28 mouse cellular contexts compared by ENCODE assay signal in the genomic region with DNA sequence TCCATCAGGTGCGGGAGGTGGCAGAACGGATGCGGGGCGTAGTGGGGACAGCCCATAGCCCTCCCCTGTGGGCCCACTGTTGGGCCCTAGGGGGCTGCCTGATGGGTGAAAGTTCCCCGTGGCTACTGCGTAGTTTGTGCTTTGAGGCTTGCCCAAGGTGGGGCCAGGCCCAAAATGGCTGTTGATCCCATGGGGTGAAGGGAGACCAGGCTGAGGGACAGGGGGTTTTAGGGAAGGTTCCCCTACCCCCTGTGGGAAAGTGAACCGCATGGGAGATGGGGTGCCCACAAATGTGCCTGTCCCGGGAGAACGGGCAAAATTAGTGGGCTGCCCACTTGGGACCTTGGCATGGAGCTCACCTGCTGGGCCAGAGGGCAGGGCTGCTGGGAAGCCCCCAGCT. TPM values are rescaled to one million over a fixed set of nuclear protein-coding genes. Genes with fewer than 3 reads are reported as not detected.
DNase-seq lines count a peak whose midpoint lies in the region; ATAC-seq and TF ChIP-seq lines count a peak whose summit lies in the region.
"Had no signal": no experiment of that assay in that cellular context is flagged by ENCODE, and none has a peak within 500 bp of the region (broad histone marks: within the 10 kb centered on the region; RNA-seq: fewer than 3 reads in every experiment).

No protein-coding gene starts in this region.

- no peak for ATAC-seq in intestine, embryonic 16.5 days
- ATAC-seq in intestine, embryonic 15.5 days = no peak
- ATAC-seq in midbrain, embryonic 13.5 days = 0 out of 2 replicates have a peak, but pooled peaks have one; percentile 25
- no peak for ATAC-seq in midbrain, embryonic 11.5 days (ENCODE audit: low FRiP score)
- no peak for ATAC-seq in intestine, postnatal 0 days
- ATAC-seq in hindbrain, embryonic 11.5 days (ENCODE audit: low FRiP score) = no peak
- ATAC-seq: activated CD4-positive, CD25-positive, alpha-beta regulatory T cell, adult 4 months; CD4-positive, CD25-positive, alpha-beta regulatory T cell, adult 4 months; forebrain, embryonic 13.5 days; forebrain, embryonic 16.5 days had no signal

- H3K27ac ChIP-seq in gastrocnemius, adult 2 months = no peak overlapping the region
- no peak overlapping the region for H3K27ac ChIP-seq in intestine, embryonic 16.5 days (ENCODE audit: low read length)
- H3K27ac ChIP-seq in intestine, embryonic 15.5 days = no peak overlapping the region
- H3K27ac ChIP-seq in midbrain, embryonic 13.5 days = no peak overlapping the region
- H3K27ac ChIP-seq in midbrain, embryonic 11.5 days (ENCODE audit: low read depth, low read length) = no peak overlapping the region
- H3K27ac ChIP-seq in intestine, postnatal 0 days (ENCODE audit: low read depth, low read length) = 0 out of 2 replicates have a peak overlapping the region, but pooled peaks have one; percentile 31
- no peak overlapping the region for H3K27ac ChIP-seq in hindbrain, embryonic 11.5 days (ENCODE audit: low read depth, low read length)
- H3K27ac ChIP-seq: embryonic facial prominence, embryonic 12.5 days; embryonic facial prominence, embryonic 15.5 days; forebrain, embryonic 13.5 days; heart, embryonic 10.5 days; heart, embryonic 13.5 days; hindbrain, embryonic 12.5 days; hindbrain, embryonic 15.5 days had no signal

- H3K9me3 ChIP-seq in intestine, embryonic 16.5 days (ENCODE audit: control insufficient read depth, low read length) = no peaks in the 10 kb centered on the region
- H3K9me3 ChIP-seq in intestine, embryonic 15.5 days = no peaks in the 10 kb centered on the region
- no peaks in the 10 kb centered on the region for H3K9me3 ChIP-seq in midbrain, embryonic 13.5 days
- H3K9me3 ChIP-seq in midbrain, embryonic 11.5 days (ENCODE audit: control insufficient read depth, low read length) = no peaks in the 10 kb centered on the region
- no peaks in the 10 kb centered on the region for H3K9me3 ChIP-seq in intestine, postnatal 0 days (ENCODE audit: control insufficient read depth)
- H3K9me3 ChIP-seq in hindbrain, embryonic 11.5 days (ENCODE audit: control insufficient read depth, low read length) = no peaks in the 10 kb centered on the region
- H3K9me3 ChIP-seq: embryonic facial prominence, embryonic 12.5 days; embryonic facial prominence, embryonic 15.5 days; forebrain, embryonic 13.5 days; heart, embryonic 10.5 days; heart, embryonic 13.5 days; hindbrain, embryonic 12.5 days; hindbrain, embryonic 15.5 days had no signal

- intact Hi-C loops in gastrocnemius, adult 2 months (cut with DNase I) = no loop called here

- H3K27me3 ChIP-seq in intestine, embryonic 16.5 days (replicated peaks; ENCODE audit: control insufficient read depth, insufficient read depth, low read length) = no peaks in the 10 kb centered on the region
- no peaks in the 10 kb centered on the region for H3K27me3 ChIP-seq in intestine, embryonic 15.5 days (replicated peaks)
- H3K27me3 ChIP-seq in midbrain, embryonic 13.5 days = no peaks in the 10 kb centered on the region
- H3K27me3 ChIP-seq in midbrain, embryonic 11.5 days (ENCODE audit: control insufficient read depth, insufficient read depth, low read length) = no peaks in the 10 kb centered on the region
- H3K27me3 ChIP-seq in intestine, postnatal 0 days (replicated peaks; ENCODE audit: control insufficient read depth, insufficient read depth, low read length) = no peaks in the 10 kb centered on the region
- H3K27me3 ChIP-seq in hindbrain, embryonic 11.5 days (ENCODE audit: control insufficient read depth, insufficient read depth, low read length) = no peaks in the 10 kb centered on the region
- H3K27me3 ChIP-seq: embryonic facial prominence, embryonic 12.5 days; embryonic facial prominence, embryonic 15.5 days; forebrain, embryonic 13.5 days; heart, embryonic 13.5 days; hindbrain, embryonic 12.5 days; hindbrain, embryonic 15.5 days had no signal

- peaks cover 5% of the 10 kb centered on the region; the same call in 1 of the 2 replicates for H3K4me1 ChIP-seq in intestine, embryonic 16.5 days (ENCODE audit: control insufficient read depth, insufficient read depth, low read length)
- H3K4me1 ChIP-seq in intestine, embryonic 15.5 days (replicated peaks) = no peaks in the 10 kb centered on the region
- no peaks in the 10 kb centered on the region for H3K4me1 ChIP-seq in midbrain, embryonic 13.5 days (replicated peaks)
- H3K4me1 ChIP-seq in midbrain, embryonic 11.5 days (ENCODE audit: control insufficient read depth, insufficient read depth, low read length) = no peaks in the 10 kb centered on the region
- 0 out of 2 replicates have a peak, but pooled peaks cover 4% of the 10 kb centered on the region for H3K4me1 ChIP-seq in intestine, postnatal 0 days (replicated peaks; ENCODE audit: control insufficient read depth, insufficient read depth, low read length)
- H3K4me1 ChIP-seq in hindbrain, embryonic 11.5 days (replicated peaks; ENCODE audit: control insufficient read depth, insufficient read depth, low read length) = no peaks in the 10 kb centered on the region
- H3K4me1 ChIP-seq: embryonic facial prominence, embryonic 12.5 days; embryonic facial prominence, embryonic 15.5 days; forebrain, embryonic 13.5 days; heart, embryonic 13.5 days; hindbrain, embryonic 12.5 days; hindbrain, embryonic 15.5 days had no signal

- peaks cover 54% of the 10 kb centered on the region for H3K36me3 ChIP-seq in intestine, embryonic 16.5 days (ENCODE audit: control insufficient read depth, insufficient read depth, low read length)
- H3K36me3 ChIP-seq in intestine, embryonic 15.5 days = peaks cover 85% of the 10 kb centered on the region
- peaks cover 100% of the 10 kb centered on the region for H3K36me3 ChIP-seq in midbrain, embryonic 13.5 days
- peaks cover 69% of the 10 kb centered on the region for H3K36me3 ChIP-seq in midbrain, embryonic 11.5 days (ENCODE audit: control insufficient read depth, insufficient read depth, low read length)
- H3K36me3 ChIP-seq in intestine, postnatal 0 days (ENCODE audit: control insufficient read depth, insufficient read depth) = peaks cover 99% of the 10 kb centered on the region
- H3K36me3 ChIP-seq in hindbrain, embryonic 11.5 days (ENCODE audit: control insufficient read depth, insufficient read depth, low read length) = peaks cover 49% of the 10 kb centered on the region

- peak; percentile 26 for DNase-seq in gastrocnemius, adult 2 months
- no peak for DNase-seq in gastrocnemius, adult 8-10 months (ENCODE audit: low spot score in 2 of 2)
- no peak for DNase-seq in midbrain, embryonic 11.5 days (ENCODE audit: low spot score, missing footprints)
- DNase-seq in hindbrain, embryonic 11.5 days (ENCODE audit: low spot score) = no peak
- DNase-seq: adrenal gland, adult 8-10 months; adrenal gland, postnatal 25 days; cerebellum, adult 11-12 months; cerebellum, adult 9-10 months; cerebellum, postnatal 25 days; heart, adult 18-20 months; heart, postnatal 14 days; heart, postnatal 4 days had no signal

- TF ChIP-seq CTCF in gastrocnemius, adult 2 months (IDR thresholded peaks at IDR 0.05) = no peak
- no peak for TF ChIP-seq CTCF in intestine, postnatal 0 days (IDR thresholded peaks at IDR 0.05; ENCODE audit: low read depth)

- no peak overlapping the region for H3K4me2 ChIP-seq in intestine, embryonic 16.5 days (ENCODE audit: low read depth, low read length)
- H3K4me2 ChIP-seq in intestine, embryonic 15.5 days (replicated peaks) = no peak overlapping the region
- no peak overlapping the region for H3K4me2 ChIP-seq in midbrain, embryonic 13.5 days (replicated peaks)
- H3K4me2 ChIP-seq in midbrain, embryonic 11.5 days = no peak overlapping the region
- no peak overlapping the region for H3K4me2 ChIP-seq in intestine, postnatal 0 days (replicated peaks; ENCODE audit: low read depth)
- no peak overlapping the region for H3K4me2 ChIP-seq in hindbrain, embryonic 11.5 days (replicated peaks; ENCODE audit: low read depth, low read length)
- H3K4me2 ChIP-seq: embryonic facial prominence, embryonic 12.5 days; embryonic facial prominence, embryonic 15.5 days; forebrain, embryonic 13.5 days; heart, embryonic 13.5 days; hindbrain, embryonic 12.5 days; hindbrain, embryonic 15.5 days had no signal

- 0 out of 2 replicates have a peak overlapping the region, but pooled peaks have one; percentile 14 for H3K9ac ChIP-seq in intestine, embryonic 16.5 days (ENCODE audit: low read depth, low read length)
- no peak overlapping the region for H3K9ac ChIP-seq in intestine, embryonic 15.5 days
- H3K9ac ChIP-seq in midbrain, embryonic 13.5 days (replicated peaks) = no peak overlapping the region
- no peak overlapping the region for H3K9ac ChIP-seq in midbrain, embryonic 11.5 days (ENCODE audit: low read length)
- H3K9ac ChIP-seq in intestine, postnatal 0 days (ENCODE audit: low read depth, low read length) = no peak overlapping the region
- H3K9ac ChIP-seq in hindbrain, embryonic 11.5 days (ENCODE audit: low read depth, low read length) = no peak overlapping the region
- H3K9ac ChIP-seq: embryonic facial prominence, embryonic 12.5 days; embryonic facial prominence, embryonic 15.5 days; forebrain, embryonic 13.5 days; heart, embryonic 13.5 days; hindbrain, embryonic 12.5 days; hindbrain, embryonic 15.5 days had no signal

- H3K4me3 ChIP-seq in gastrocnemius, adult 2 months = no peak overlapping the region
- H3K4me3 ChIP-seq in intestine, embryonic 16.5 days (ENCODE audit: low read length) = no peak overlapping the region
- H3K4me3 ChIP-seq in intestine, embryonic 15.5 days (replicated peaks) = no peak overlapping the region
- no peak overlapping the region for H3K4me3 ChIP-seq in midbrain, embryonic 13.5 days (replicated peaks)
- H3K4me3 ChIP-seq in midbrain, embryonic 11.5 days (ENCODE audit: low read depth, low read length) = no peak overlapping the region
- no peak overlapping the region for H3K4me3 ChIP-seq in intestine, postnatal 0 days (ENCODE audit: low read depth, low read length)
- no peak overlapping the region for H3K4me3 ChIP-seq in hindbrain, embryonic 11.5 days (ENCODE audit: low read depth, low read length)
- H3K4me3 ChIP-seq: embryonic facial prominence, embryonic 12.5 days; embryonic facial prominence, embryonic 15.5 days; forebrain, embryonic 13.5 days; heart, embryonic 10.5 days; heart, embryonic 13.5 days; hindbrain, embryonic 12.5 days; hindbrain, embryonic 15.5 days had no signal

- WGBS in intestine, embryonic 16.5 days = 94% methylated on average over 9 of the region's 9 CpGs
- 92% methylated on average over 9 of the region's 9 CpGs for WGBS in intestine, embryonic 15.5 days
- WGBS in midbrain, embryonic 13.5 days = 97% methylated on average over 9 of the region's 9 CpGs
- 97% methylated on average over 9 of the region's 9 CpGs for WGBS in midbrain, embryonic 11.5 days
- 92% methylated on average over 9 of the region's 9 CpGs for WGBS in intestine, postnatal 0 days
- WGBS in hindbrain, embryonic 11.5 days = 97% methylated on average over 9 of the region's 9 CpGs

RNA-seq across cellular contexts. Expression of a gene that starts 18.9 kb away (rescaled TPM):
- 10 to 100 TPM; 53.6 to 56.3 TPM for total RNA-seq in gastrocnemius, adult 2 months (2021)
- total RNA-seq in gastrocnemius, adult 8-10 months (2022) = 10 to 100 TPM; 52.6 to 67.2 (median 59.1) TPM
- 7.7 and 7.9 TPM in 2 replicates for polyA plus RNA-seq in intestine, embryonic 16.5 days (2015; fragmentation: Nextera tagmentation; extraction: Ambion mirVana)
- polyA plus RNA-seq in intestine, embryonic 15.5 days (2015; fragmentation: Nextera tagmentation; extraction: Ambion mirVana) = 9.6 and 10.4 TPM in 2 replicates
- polyA plus RNA-seq in midbrain, embryonic 13.5 days (2015; fragmentation: Nextera tagmentation; extraction: Ambion mirVana) = 13.1 and 13.9 TPM in 2 replicates
- polyA plus RNA-seq in midbrain, embryonic 11.5 days (2014; fragmentation: Nextera tagmentation; extraction: Ambion mirVana) = 13.2 and 13.3 TPM in 2 replicates
- 5.3 and 6.5 TPM in 2 replicates for polyA plus RNA-seq in intestine, postnatal 0 days (2015; fragmentation: Nextera tagmentation; extraction: Ambion mirVana)
- polyA plus RNA-seq in hindbrain, embryonic 11.5 days (2014; fragmentation: Nextera tagmentation; extraction: Ambion mirVana) = 13.7 and 20.5 TPM in 2 replicates

RNA-seq across cellular contexts. Expression of a gene that starts 20.8 kb away (rescaled TPM):
- 10 to 100 TPM; 49.0 to 59.5 TPM for total RNA-seq in gastrocnemius, adult 2 months (2021)
- total RNA-seq in gastrocnemius, adult 8-10 months (2022) = 10 to 100 TPM; 43.8 to 55.0 (median 46.9) TPM
- polyA plus RNA-seq in intestine, embryonic 16.5 days (2015; fragmentation: Nextera tagmentation; extraction: Ambion mirVana) = 92.2 and 94.6 TPM in 2 replicates
- 88.3 and 89.0 TPM in 2 replicates for polyA plus RNA-seq in intestine, embryonic 15.5 days (2015; fragmentation: Nextera tagmentation; extraction: Ambion mirVana)
- 83.3 and 89.9 TPM in 2 replicates for polyA plus RNA-seq in midbrain, embryonic 13.5 days (2015; fragmentation: Nextera tagmentation; extraction: Ambion mirVana)
- 69.7 and 81.4 TPM in 2 replicates for polyA plus RNA-seq in midbrain, embryonic 11.5 days (2014; fragmentation: Nextera tagmentation; extraction: Ambion mirVana)
- polyA plus RNA-seq in intestine, postnatal 0 days (2015; fragmentation: Nextera tagmentation; extraction: Ambion mirVana) = 67.0 and 67.3 TPM in 2 replicates
- 65.9 and 70.6 TPM in 2 replicates for polyA plus RNA-seq in hindbrain, embryonic 11.5 days (2014; fragmentation: Nextera tagmentation; extraction: Ambion mirVana)

RNA-seq across cellular contexts. Expression of a gene that starts 42.3 kb away (rescaled TPM):
- 1 to 10 TPM in 1 of 2 experiments, under 1 TPM in 1; 0.92 to 2.2 TPM for total RNA-seq in gastrocnemius, adult 2 months (2021)
- 1 to 10 TPM; 1.4 to 2.9 (median 2.0) TPM for total RNA-seq in gastrocnemius, adult 8-10 months (2022)
- 11.3 and 12.3 TPM in 2 replicates for polyA plus RNA-seq in intestine, embryonic 16.5 days (2015; fragmentation: Nextera tagmentation; extraction: Ambion mirVana)
- 10.8 and 12.5 TPM in 2 replicates for polyA plus RNA-seq in intestine, embryonic 15.5 days (2015; fragmentation: Nextera tagmentation; extraction: Ambion mirVana)
- 33.0 and 33.9 TPM in 2 replicates for polyA plus RNA-seq in midbrain, embryonic 13.5 days (2015; fragmentation: Nextera tagmentation; extraction: Ambion mirVana)
- polyA plus RNA-seq in midbrain, embryonic 11.5 days (2014; fragmentation: Nextera tagmentation; extraction: Ambion mirVana) = 14.2 and 16.7 TPM in 2 replicates
- polyA plus RNA-seq in intestine, postnatal 0 days (2015; fragmentation: Nextera tagmentation; extraction: Ambion mirVana) = 9.4 and 9.7 TPM in 2 replicates
- 13.4 and 17.8 TPM in 2 replicates for polyA plus RNA-seq in hindbrain, embryonic 11.5 days (2014; fragmentation: Nextera tagmentation; extraction: Ambion mirVana)

RNA-seq across cellular contexts. Expression of a gene that starts 42.8 kb away (rescaled TPM):
- total RNA-seq in gastrocnemius, adult 2 months (2021) = under 1 TPM; 0.33 to 0.78 TPM
- under 1 TPM; 0.12 to 0.67 (median 0.43) TPM for total RNA-seq in gastrocnemius, adult 8-10 months (2022)
- polyA plus RNA-seq in intestine, embryonic 16.5 days (2015; fragmentation: Nextera tagmentation; extraction: Ambion mirVana) = not detected in 2 replicates
- not detected in 2 replicates for polyA plus RNA-seq in intestine, embryonic 15.5 days (2015; fragmentation: Nextera tagmentation; extraction: Ambion mirVana)
- 0.50 and 1.2 TPM in 2 replicates for polyA plus RNA-seq in midbrain, embryonic 13.5 days (2015; fragmentation: Nextera tagmentation; extraction: Ambion mirVana)
- polyA plus RNA-seq in midbrain, embryonic 11.5 days (2014; fragmentation: Nextera tagmentation; extraction: Ambion mirVana) = 0.48 and 0.74 TPM in 2 replicates
- 0.07 TPM in 1 of 2 replicates, not detected in the other for polyA plus RNA-seq in intestine, postnatal 0 days (2015; fragmentation: Nextera tagmentation; extraction: Ambion mirVana)
- polyA plus RNA-seq in hindbrain, embryonic 11.5 days (2014; fragmentation: Nextera tagmentation; extraction: Ambion mirVana) = 0.35 and 0.60 TPM in 2 replicates
- polyA plus RNA-seq: activated CD4-positive, CD25-positive, alpha-beta regulatory T cell, adult 4 months; CD4-positive, CD25-positive, alpha-beta regulatory T cell, adult 4 months; heart, embryonic 10.5 days; intestine, embryonic 14.5 days had no signal

RNA-seq across cellular contexts. Expression of a gene that starts 46.3 kb away (rescaled TPM):
- total RNA-seq in gastrocnemius, adult 2 months (2021) = under 1 TPM; 0.81 to 0.82 TPM
- total RNA-seq in gastrocnemius, adult 8-10 months (2022) = 1 to 10 TPM in 1 of 4 experiments, under 1 TPM in 3; 0.19 to 1.0 (median 0.49) TPM
- polyA plus RNA-seq in intestine, embryonic 16.5 days (2015; fragmentation: Nextera tagmentation; extraction: Ambion mirVana) = 0.83 and 1.6 TPM in 2 replicates
- 0.96 and 1.1 TPM in 2 replicates for polyA plus RNA-seq in intestine, embryonic 15.5 days (2015; fragmentation: Nextera tagmentation; extraction: Ambion mirVana)
- polyA plus RNA-seq in midbrain, embryonic 13.5 days (2015; fragmentation: Nextera tagmentation; extraction: Ambion mirVana) = 0.48 and 0.82 TPM in 2 replicates
- 0.27 and 0.40 TPM in 2 replicates for polyA plus RNA-seq in midbrain, embryonic 11.5 days (2014; fragmentation: Nextera tagmentation; extraction: Ambion mirVana)
- 0.88 and 0.93 TPM in 2 replicates for polyA plus RNA-seq in intestine, postnatal 0 days (2015; fragmentation: Nextera tagmentation; extraction: Ambion mirVana)
- 0.56 and 0.68 TPM in 2 replicates for polyA plus RNA-seq in hindbrain, embryonic 11.5 days (2014; fragmentation: Nextera tagmentation; extraction: Ambion mirVana)
- total RNA-seq: common myeloid progenitor, adult 5-6 weeks had no signal
- polyA plus RNA-seq: CD4-positive, CD25-positive, alpha-beta regulatory T cell, adult 4 months had no signal
